ENCODE assay signal across 10 mouse cellular contexts in genomic region chr10:40151852-40152549, GRCm38 (mm10). TPM values are rescaled to one million over a fixed set of nuclear protein-coding genes. Genes with fewer than 3 reads are reported as not detected.
DNase-seq lines count a peak whose midpoint lies in the region; ATAC-seq and TF ChIP-seq lines count a peak whose summit lies in the region.
"Had no signal": no experiment of that assay in that cellular context is flagged by ENCODE, and none has a peak within 500 bp of the region (broad histone marks: within the 10 kb centered on the region; RNA-seq: fewer than 3 reads in every experiment).

No protein-coding gene starts in this region.

- no peaks in the 10 kb centered on the region for H3K36me3 ChIP-seq in lung, postnatal 0 days (ENCODE audit: insufficient read depth, low read length)

- H3K4me1 ChIP-seq in lung, postnatal 0 days (ENCODE audit: insufficient read depth, low read depth, low read length), result no peaks in the 10 kb centered on the region

- no peaks in the 10 kb centered on the region for H3K9me3 ChIP-seq in lung, postnatal 0 days (ENCODE audit: low read length)

- TF ChIP-seq CTCF in lung, postnatal 0 days (IDR thresholded peaks at IDR 0.05), result no peak

- ATAC-seq in lung, postnatal 0 days, result no peak

- H3K27me3 ChIP-seq in lung, postnatal 0 days (replicated peaks; ENCODE audit: insufficient read depth, low read length), result no peaks in the 10 kb centered on the region

- 60% methylated on average over 8 of the region's 8 CpGs for WGBS in lung, postnatal 0 days

- no peak overlapping the region for H3K27ac ChIP-seq in lung, postnatal 0 days (ENCODE audit: low read length)
- H3K27ac ChIP-seq: hindbrain, embryonic 14.5 days had no signal

- TF ChIP-seq EP300 in lung, postnatal 0 days (IDR thresholded peaks at IDR 0.05), result no peak

- no peak overlapping the region for H3K4me2 ChIP-seq in lung, postnatal 0 days (replicated peaks; ENCODE audit: low read depth, low read length)
- H3K4me2 ChIP-seq: hindbrain, embryonic 14.5 days had no signal

- no peak overlapping the region for H3K9ac ChIP-seq in lung, postnatal 0 days (replicated peaks; ENCODE audit: low read depth)
- H3K9ac ChIP-seq: hindbrain, embryonic 14.5 days had no signal

- H3K4me3 ChIP-seq in lung, postnatal 0 days (ENCODE audit: low read depth, low read length), result no peak overlapping the region

- DNase-seq in embryo, embryonic 10.5 days (ENCODE audit: low spot score), result peak; percentile 41
- no peak for DNase-seq in embryo, embryonic 10 days (ENCODE audit: low spot score)
- DNase-seq in thymus, postnatal 0 days (ENCODE audit: low spot score), result peak; percentile 43
- DNase-seq in thymus, postnatal 25 days, result no peak
- DNase-seq in kidney, postnatal 36 days, result peak; percentile 20 to 36
- peak; percentile 36 for DNase-seq in naive thymus-derived CD4-positive, alpha-beta T cell, adult 2 months (ENCODE audit: low read depth)
- no peak for DNase-seq in cerebellum, adult 11 months
- DNase-seq in lung, postnatal 0 days (ENCODE audit: low spot score), result no peak
- DNase-seq: lung, postnatal 10 days had no signal

RNA-seq across cellular contexts. Expression of gene Slc16a10, which starts 9.9 kb away (rescaled TPM):
- polyA plus RNA-seq in thymus, postnatal 0 days (2015; fragmentation: Nextera tagmentation; extraction: Ambion mirVana), result 26.5 and 31.2 TPM in 2 replicates
- polyA plus RNA-seq in lung, postnatal 0 days (2015; fragmentation: Nextera tagmentation; extraction: Ambion mirVana), result 7.3 and 8.7 TPM in 2 replicates

Comparison
In these comparisons a context has a peak if more than half of its experiments do, and no peak if none do; other contexts are left out.
1. DNase-seq: peak in embryo, embryonic 10.5 days (single experiment), thymus, postnatal 0 days (single experiment), kidney, postnatal 36 days (2 of 2) and naive thymus-derived CD4-positive, alpha-beta T cell, adult 2 months (single experiment); none in embryo, embryonic 10 days (single experiment), thymus, postnatal 25 days (single experiment), cerebellum, adult 11 months (single experiment) and lung, postnatal 0 days (single experiment).